Mouse (Mus musculus) CH12.LX (cell line): ENCODE data around the gene Prkce.

ENCODE experiments used
- BHLHE40 ChIP-seq: IDR thresholded peaks from 2 replicates; pipeline ENCODE4 v1.6.1; 2011; ENCODE audit warnings: mild to moderate bottlenecking, low read depth, low read length, improper control_type of control experiment
- CTCF ChIP-seq, 2 experiments: IDR thresholded peaks in 1 of 2; conservative IDR thresholded peaks in 1 of 2; 2 replicates each; pipeline ENCODE4 v1.5.1; 2011 to 2012; ENCODE audit warnings: low read depth in 2 of 2, low read length in 2 of 2, improper control_type of control experiment in 1 of 2, inconsistent platforms in 1 of 2, mild to moderate bottlenecking in 1 of 2, moderate library complexity in 1 of 2
- GABPA ChIP-seq: IDR thresholded peaks from 2 replicates; pipeline ENCODE4 v1.6.1; 2012; ENCODE audit warnings: low read depth, low read length, improper control_type of control experiment, inconsistent platforms; ENCODE audit not compliant: insufficient replicate concordance
- HCFC1 ChIP-seq: IDR thresholded peaks from 2 replicates; pipeline ENCODE4 v1.6.1; 2012; ENCODE audit warnings: low read depth, mild to moderate bottlenecking, inconsistent platforms, low read length, improper control_type of control experiment
- MAX ChIP-seq: IDR thresholded peaks from 2 replicates; pipeline ENCODE4 v1.6.1; 2011; ENCODE audit warnings: low read length, improper control_type of control experiment
- POLR2A ChIP-seq: IDR thresholded peaks from 2 replicates; pipeline ENCODE4 v1.6.1; 2011; ENCODE audit warnings: low read depth, mild to moderate bottlenecking, improper control_type of control experiment, low read length
- TCF12 ChIP-seq: IDR thresholded peaks from 2 replicates; pipeline ENCODE4 v1.6.1; 2014; ENCODE audit warnings: low read depth, mild to moderate bottlenecking, inconsistent platforms, low read length, improper control_type of control experiment
- UBTF ChIP-seq: IDR thresholded peaks from 2 replicates; pipeline ENCODE4 v1.6.1; 2012; ENCODE audit warnings: low read depth, mild to moderate bottlenecking, inconsistent platforms, low read length, improper control_type of control experiment, moderate library complexity
- USF1 ChIP-seq: IDR thresholded peaks from 2 replicates; pipeline ENCODE4 v1.6.1; 2014; ENCODE audit warnings: low read depth, mild to moderate bottlenecking, inconsistent platforms, low read length, improper control_type of control experiment
- ZC3H11A ChIP-seq: IDR thresholded peaks from 2 replicates; pipeline ENCODE4 v1.6.1; 2012; ENCODE audit warnings: low read depth, mild to moderate bottlenecking, inconsistent platforms, low read length, improper control_type of control experiment

DNA sequence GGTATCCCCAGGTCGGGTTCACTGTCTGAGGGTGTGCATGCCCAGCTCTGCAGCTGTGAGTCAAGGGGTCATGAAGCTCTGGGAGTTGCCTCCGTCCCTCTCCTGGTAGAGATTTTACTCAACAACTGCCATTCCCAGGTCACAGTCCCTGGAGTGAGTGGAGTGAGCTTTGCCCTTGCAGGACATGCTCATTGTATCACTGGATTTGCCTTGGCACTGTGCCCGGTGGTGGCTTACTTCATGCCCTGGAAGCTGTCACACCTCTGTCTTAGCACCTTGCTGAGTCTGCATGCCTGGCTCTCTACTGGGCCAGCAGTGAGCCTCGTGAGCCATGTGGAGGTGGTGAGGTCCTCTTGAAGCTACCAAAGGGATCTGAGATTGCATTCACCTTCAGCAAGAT, 167.4 kb downstream of the Prkce start:
- no peak for TF ChIP-seq TCF12
- no peak for TF ChIP-seq CTCF (conservative IDR thresholded peaks at IDR 0.05 in 1 of 2, IDR thresholded peaks at IDR 0.05 in 1 of 2; ENCODE audit: low read depth in 2 of 2, low read length in 2 of 2)
- TF ChIP-seq HCFC1 = no peak
- TF ChIP-seq ZC3H11A = no peak
- no peak for TF ChIP-seq POLR2A
- no peak for TF ChIP-seq MAX
- TF ChIP-seq GABPA = no peak
- no peak for TF ChIP-seq UBTF
- no peak for TF ChIP-seq BHLHE40
- no peak for TF ChIP-seq USF1
